Mouse (Mus musculus) megakaryocyte, embryonic 14.5 days (primary cell): Measurements from ENCODE around the gene Gm595.

Experiments used
- FLI1 ChIP-seq: IDR thresholded peaks from 2 replicates; pipeline ENCODE4 v1.6.1; 2012; ENCODE audit warnings: low read length, inconsistent platforms, mixed read lengths
- GATA1 ChIP-seq: IDR thresholded peaks from 3 replicates; pipeline ENCODE4 v1.6.1; 2012; ENCODE audit warnings: mixed read lengths, low read length, inconsistent platforms, borderline replicate concordance

DNA sequence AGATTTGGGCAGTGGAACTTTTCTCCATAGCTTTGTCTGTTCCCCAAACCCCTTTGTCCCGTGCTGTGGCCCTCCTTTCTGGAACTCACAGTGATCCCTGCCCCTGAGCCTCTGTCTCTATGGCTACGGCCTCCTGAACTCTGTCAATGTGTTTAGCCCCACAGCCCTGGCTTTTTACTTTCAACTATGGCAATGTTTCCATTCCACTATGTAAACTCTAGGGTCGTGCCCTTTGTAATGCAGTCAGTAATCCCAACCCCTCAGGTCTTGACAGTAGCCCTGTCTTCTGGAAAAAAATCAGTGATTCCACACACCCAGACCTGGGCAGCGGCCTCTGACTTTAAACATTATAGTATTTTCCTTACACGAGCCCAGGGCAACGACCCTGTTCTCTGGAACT, 19.3 kb upstream of the Gm595 start:
- TF ChIP-seq GATA1 (no peak), FLI1 (no peak)
